Comparison of ENCODE assay signal across 14 mouse cellular contexts in genomic region chr16:35716257-35716656, GRCm38 (mm10). TPM values are rescaled to one million over a fixed set of nuclear protein-coding genes. Genes with fewer than 3 reads are reported as not detected.
A peak's percentile ranks its signal among the peaks of the same experiment; 100 is the strongest.
DNase-seq lines count a peak whose midpoint lies in the region; ATAC-seq and TF ChIP-seq lines count a peak whose summit lies in the region.
"Had no signal": no experiment of that assay in that cellular context is flagged by ENCODE, and none has a peak within 500 bp of the region (broad histone marks: within the 10 kb centered on the region; RNA-seq: fewer than 3 reads in every experiment).

No protein-coding gene starts in this region.

- TF ChIP-seq CTCF in gastrocnemius, adult 2 months (IDR thresholded peaks at IDR 0.05) = peak; percentile 43; the same call in 1 of the 2 replicates
- TF ChIP-seq CTCF in lung, postnatal 0 days (IDR thresholded peaks at IDR 0.05) = peak; percentile 26
- TF ChIP-seq CTCF in lung, adult 2 months (IDR thresholded peaks at IDR 0.05; ENCODE audit: insufficient read depth, low read length) = no peak

- 79% methylated on average over 3 of the region's 3 CpGs for WGBS in lung, postnatal 0 days
- 86% methylated on average over 3 of the region's 3 CpGs for WGBS in lung, adult 2 months

- no peak for ATAC-seq in lung, postnatal 0 days

- TF ChIP-seq EP300 in lung, postnatal 0 days (IDR thresholded peaks at IDR 0.05) = no peak

- H3K9ac ChIP-seq in lung, postnatal 0 days (replicated peaks; ENCODE audit: low read depth) = no peak overlapping the region
- H3K9ac ChIP-seq: liver, embryonic 15.5 days; midbrain, embryonic 12.5 days; neural tube, embryonic 15.5 days had no signal

- no peaks in the 10 kb centered on the region for H3K4me1 ChIP-seq in lung, postnatal 0 days (ENCODE audit: insufficient read depth, low read depth, low read length)
- H3K4me1 ChIP-seq in lung, adult 2 months (ENCODE audit: control insufficient read depth, insufficient read depth, low read length) = peaks cover 2% of the 10 kb centered on the region
- H3K4me1 ChIP-seq: liver, embryonic 15.5 days; midbrain, embryonic 12.5 days had no signal

- DNase-seq in gastrocnemius, adult 2 months = no peak
- no peak for DNase-seq in gastrocnemius, postnatal 10 days
- DNase-seq in lung, postnatal 0 days (ENCODE audit: low spot score) = no peak
- no peak for DNase-seq in lung, adult 2 months
- peak; percentile 7 for DNase-seq in c-Kit-positive CD71-positive TER-119-negative erythroid progenitor cells, embryonic 14.5 days (ENCODE audit: low read depth)
- DNase-seq in thymus, postnatal 25 days = peak; percentile 25
- DNase-seq in ovary, postnatal 36 days (ENCODE audit: low spot score) = no peak
- DNase-seq in left cerebral cortex, postnatal 25 days (ENCODE audit: low spot score in 2 of 2) = no peak
- DNase-seq: cerebellum, adult 8-10 months; layer of hippocampus, postnatal 36 days had no signal

- no peak for TF ChIP-seq POLR2A in lung, adult 2 months (IDR thresholded peaks at IDR 0.05; ENCODE audit: borderline replicate concordance, extremely low read depth, low read depth, low read length)

- H3K4me3 ChIP-seq in gastrocnemius, adult 2 months = no peak overlapping the region
- H3K4me3 ChIP-seq in lung, postnatal 0 days (ENCODE audit: low read depth, low read length) = no peak overlapping the region
- H3K4me3 ChIP-seq in lung, adult 2 months (replicated peaks; ENCODE audit: extremely low read depth, low read depth, low read length) = no peak overlapping the region
- H3K4me3 ChIP-seq: liver, embryonic 15.5 days; midbrain, embryonic 12.5 days; neural tube, embryonic 15.5 days had no signal

- no peak overlapping the region for H3K4me2 ChIP-seq in lung, postnatal 0 days (replicated peaks; ENCODE audit: low read depth, low read length)
- H3K4me2 ChIP-seq: heart, embryonic 11.5 days; liver, embryonic 15.5 days; midbrain, embryonic 12.5 days; neural tube, embryonic 15.5 days had no signal

- no peaks in the 10 kb centered on the region for H3K9me3 ChIP-seq in lung, postnatal 0 days (ENCODE audit: low read length)
- H3K9me3 ChIP-seq: liver, embryonic 15.5 days; midbrain, embryonic 12.5 days; neural tube, embryonic 15.5 days had no signal

- intact Hi-C loops in gastrocnemius, adult 2 months (cut with DNase I) = no loop called here
- intact Hi-C loops in left cerebral cortex, postnatal 25 days (cut with DNase I) = no loop called here

- H3K27me3 ChIP-seq in lung, postnatal 0 days (replicated peaks; ENCODE audit: insufficient read depth, low read length) = no peaks in the 10 kb centered on the region
- H3K27me3 ChIP-seq: liver, embryonic 15.5 days; midbrain, embryonic 12.5 days; neural tube, embryonic 15.5 days had no signal

- no peak overlapping the region for H3K27ac ChIP-seq in gastrocnemius, adult 2 months
- H3K27ac ChIP-seq in lung, postnatal 0 days (ENCODE audit: low read length) = no peak overlapping the region
- H3K27ac ChIP-seq: liver, embryonic 15.5 days; midbrain, embryonic 12.5 days; neural tube, embryonic 15.5 days had no signal

- H3K36me3 ChIP-seq in lung, postnatal 0 days (ENCODE audit: insufficient read depth, low read length) = 0 out of 2 replicates have a peak, but pooled peaks cover 4% of the 10 kb centered on the region

RNA-seq across cellular contexts. Expression of gene Dirc2, which starts 52.9 kb away (rescaled TPM):
- 10 to 100 TPM; 53.7 to 70.8 TPM for total RNA-seq in gastrocnemius, adult 2 months (2021)
- 10 to 100 TPM; 29.2 to 35.4 TPM for total RNA-seq in gastrocnemius, postnatal 10 days (2021)
- 18.0 and 18.6 TPM in 2 replicates for polyA plus RNA-seq in lung, postnatal 0 days (2015; fragmentation: Nextera tagmentation; extraction: Ambion mirVana)
- polyA plus RNA-seq in lung, adult 2 months (2012; rRNA removed) = 31.8 and 41.7 TPM in 2 replicates
- 10 to 100 TPM; 67.7 to 72.7 TPM for total RNA-seq in left cerebral cortex, postnatal 25 days (2021)

RNA-seq across cellular contexts. Expression of gene Hspbap1, which starts 53.9 kb away (rescaled TPM):
- 1 to 10 TPM; 3.1 to 3.3 TPM for total RNA-seq in gastrocnemius, adult 2 months (2021)
- total RNA-seq in gastrocnemius, postnatal 10 days (2021) = 1 to 10 TPM; 2.6 to 3.7 TPM
- polyA plus RNA-seq in lung, postnatal 0 days (2015; fragmentation: Nextera tagmentation; extraction: Ambion mirVana) = 9.3 and 9.9 TPM in 2 replicates
- 4.2 and 5.8 TPM in 2 replicates for polyA plus RNA-seq in lung, adult 2 months (2012; rRNA removed)
- 1 to 10 TPM; 6.0 to 6.1 TPM for total RNA-seq in left cerebral cortex, postnatal 25 days (2021)

Comparison
In these comparisons a context has a peak if more than half of its experiments do, and no peak if none do; other contexts are left out.
1. DNase-seq: peak in c-Kit-positive CD71-positive TER-119-negative erythroid progenitor cells, embryonic 14.5 days (single experiment) and thymus, postnatal 25 days (single experiment); none in gastrocnemius, adult 2 months (single experiment), gastrocnemius, postnatal 10 days (single experiment), lung, postnatal 0 days (single experiment), lung, adult 2 months (single experiment), ovary, postnatal 36 days (single experiment) and left cerebral cortex, postnatal 25 days (0 of 2).